Mouse (Mus musculus): Measurements from ENCODE around the gene Lim2.
"Not testable (repeated sequence)": the region's sequence is repeated elsewhere in the genome, so short reads cannot be mapped to it uniquely, and the experiment has no call there.

Lim2 gene

GRCm38 (mm10) chr7:43427406-43427805, at the start of gene Lim2:
Gene Lim2 (plus strand): TSS chr7:43427670.
- no peak for DNase-seq (ENCODE audit: inconsistent ontology term)

GRCm38 (mm10) chr7:43378226-43378625, 49.2 kb upstream of the Lim2 start:
- peak; percentile 36 for DNase-seq (ENCODE audit: inconsistent ontology term)

- no peak for DNase-seq (ENCODE audit: inconsistent ontology term)
These were observed 34.9 kb upstream of the Lim2 start for GRCm38 (mm10) chr7:43392349-43393121.

- DNase-seq (ENCODE audit: inconsistent ontology term): peak; percentile 77
These were observed 28.0 kb upstream of the Lim2 start for GRCm38 (mm10) chr7:43399501-43399900.

GRCm38 (mm10) chr7:43402718-43403117, 24.8 kb upstream of the Lim2 start:
- no peak for DNase-seq (ENCODE audit: inconsistent ontology term)

- no peak for DNase-seq (ENCODE audit: inconsistent ontology term)
These were observed 19.9 kb upstream of the Lim2 start for GRCm38 (mm10) chr7:43407573-43407972.

GRCm38 (mm10) chr7:43408131-43408553, 19.3 kb upstream of the Lim2 start, which contains the start of gene Siglecg:
Gene Siglecg (plus strand): TSS chr7:43408204.
- no peak for DNase-seq (ENCODE audit: inconsistent ontology term)

- DNase-seq (ENCODE audit: inconsistent ontology term): peak; percentile 40
These were observed 18.4 kb upstream of the Lim2 start for GRCm38 (mm10) chr7:43409084-43409483.

- not testable (repeated sequence) for DNase-seq (ENCODE audit: inconsistent ontology term)
These were observed 15.7 kb upstream of the Lim2 start for GRCm38 (mm10) chr7:43411724-43412123.

GRCm38 (mm10) chr7:43417298-43417697, 10.2 kb upstream of the Lim2 start:
- DNase-seq (ENCODE audit: inconsistent ontology term): no peak

- DNase-seq (ENCODE audit: inconsistent ontology term): peak; percentile 72
These were observed 4.4 kb upstream of the Lim2 start for GRCm38 (mm10) chr7:43422995-43423617.

GRCm38 (mm10) chr7:43423991-43424625, 3.4 kb upstream of the Lim2 start:
- DNase-seq (ENCODE audit: inconsistent ontology term): no peak

- no peak for DNase-seq (ENCODE audit: inconsistent ontology term)
These were observed 2.0 kb downstream of the Lim2 start for GRCm38 (mm10) chr7:43429500-43429899.

- DNase-seq (ENCODE audit: inconsistent ontology term): no peak
These were observed 5.4 kb downstream of the Lim2 start for GRCm38 (mm10) chr7:43432891-43433290.

GRCm38 (mm10) chr7:43434676-43435075, 7.2 kb downstream of the Lim2 start:
- no peak for DNase-seq (ENCODE audit: inconsistent ontology term)

- DNase-seq (ENCODE audit: inconsistent ontology term): no peak
These were observed 9.1 kb downstream of the Lim2 start, which contains the start of gene Nkg7 for GRCm38 (mm10) chr7:43436341-43437255. Gene Nkg7 (plus strand): TSS chr7:43437073.

- DNase-seq (ENCODE audit: inconsistent ontology term): no peak
These were observed 11.1 kb downstream of the Lim2 start for GRCm38 (mm10) chr7:43438611-43439010.

- DNase-seq (ENCODE audit: inconsistent ontology term): no peak
These were observed 13.0 kb downstream of the Lim2 start, which contains the start of gene Cldnd2 for GRCm38 (mm10) chr7:43440482-43440881. Gene Cldnd2 (plus strand): TSS chr7:43440782.

GRCm38 (mm10) chr7:43441071-43441470, 13.6 kb downstream of the Lim2 start:
- no peak for DNase-seq (ENCODE audit: inconsistent ontology term)

GRCm38 (mm10) chr7:43442684-43443083, 15.2 kb downstream of the Lim2 start:
- no peak for DNase-seq (ENCODE audit: inconsistent ontology term)
